Mouse (Mus musculus) liver, embryonic 16.5 days (tissue): ENCODE data around the gene Arpp21. TPM values are rescaled to one million over a fixed set of nuclear protein-coding genes. Genes with fewer than 3 reads are reported as not detected.

Experiments
- ATAC-seq: fragments of 200-750 bp; cut with Nextera tagmentation; 2 replicates; pipeline ENCODE4 v1.8.0; 2017; ENCODE audit warnings: low read depth, mild to moderate bottlenecking, moderate number of reproducible peaks, moderate library complexity
- H3K27ac ChIP-seq: fragments of 300-500 bp; sonication (generic); 2 replicates; pipeline ENCODE4 v1.5.1; 2014; ENCODE audit warnings: mild to moderate bottlenecking, low read length
- H3K27me3 ChIP-seq: fragments of 300-500 bp; sonication (generic); 2 replicates; pipeline ENCODE4 v1.6.1; 2014; ENCODE audit warnings: low read depth, low read length, mixed read lengths; ENCODE audit not compliant: control insufficient read depth, insufficient read depth
- H3K36me3 ChIP-seq: fragments of 300-500 bp; sonication (generic); 2 replicates; pipeline ENCODE4 v1.6.1; 2014; ENCODE audit warnings: mild to moderate bottlenecking; ENCODE audit not compliant: control insufficient read depth, insufficient read depth
- H3K4me1 ChIP-seq: fragments of 300-500 bp; sonication (generic); 2 replicates; pipeline ENCODE4 v1.6.1; 2014; ENCODE audit warnings: low read depth, low read length, mixed read lengths; ENCODE audit not compliant: control insufficient read depth
- H3K4me2 ChIP-seq: fragments of 300-500 bp; sonication (generic); 2 replicates; pipeline ENCODE4 v1.6.1; 2014; ENCODE audit warnings: low read depth, low read length, mixed read lengths
- H3K4me3 ChIP-seq: fragments of 300-500 bp; sonication (generic); 2 replicates; pipeline ENCODE4 v1.5.1; 2014; ENCODE audit warnings: low read depth, mild to moderate bottlenecking, low read length
- H3K9ac ChIP-seq: fragments of 300-500 bp; sonication (generic); 2 replicates; pipeline ENCODE4 v1.6.1; 2014; ENCODE audit warnings: low read depth, low read length
- H3K9me3 ChIP-seq: fragments of 300-500 bp; sonication (generic); replicated peaks from 2 replicates; pipeline ENCODE4 v1.6.1; 2016; ENCODE audit warnings: low read length; ENCODE audit not compliant: control insufficient read depth
- WGBS: fragments of 180-500 bp; shearing (Covaris S2); extraction: QIAGEN DNeasy Blood & Tissue Kit; methylation state at CpG from one replicate; pipeline ENCODE4 v1.1.7; 2014; ENCODE audit not compliant: insufficient replicate concordance; 5-methylcytosine and 5-hydroxymethylcytosine counted together
- polyA plus RNA-seq: library from polyadenylated mRNA; unstranded; fragments of >200 nt; fragmentation: Nextera tagmentation; extraction: Ambion mirVana; gene quantifications from 2 replicates; pipeline ENCODE4 v1.2.1, GENCODE M21; 2015

Gene Arpp21
- polyA plus RNA-seq, 1 experiment from 2014 or later, result 1.1 TPM

- Histone ChIP-seq H3K9me3 (no peaks in the 10 kb centered on the region), H3K27ac (no peak overlapping the region), H3K27me3 (no peaks in the 10 kb centered on the region), H3K36me3 (no peaks in the 10 kb centered on the region), H3K4me3 (no peak overlapping the region), H3K9ac (no peak overlapping the region), H3K4me2 (no peak overlapping the region), H3K4me1 (no peaks in the 10 kb centered on the region)
- 66% methylated on average over 5 of the region's 5 CpGs for WGBS
- ATAC-seq, result no peak
These were observed 160.5 kb downstream of the Arpp21 start for GRCm38 (mm10) chr9:112075273-112075672.

- no peak overlapping the region for H3K9ac ChIP-seq
- H3K9me3 ChIP-seq, result no peaks in the 10 kb centered on the region
- H3K36me3 ChIP-seq, result no peaks in the 10 kb centered on the region
- H3K4me2 ChIP-seq, result no peak overlapping the region
- H3K4me3 ChIP-seq, result no peak overlapping the region
- no peaks in the 10 kb centered on the region for H3K27me3 ChIP-seq
- ATAC-seq, result no peak
- H3K27ac ChIP-seq, result no peak overlapping the region
- no peaks in the 10 kb centered on the region for H3K4me1 ChIP-seq
- 47% methylated on average over 5 of the region's 5 CpGs for WGBS
These were observed 160.9 kb downstream of the Arpp21 start for GRCm38 (mm10) chr9:112074872-112075271.

GRCm38 (mm10) chr9:112071368-112071767 lies 164.4 kb downstream of the Arpp21 start:
- no peak for ATAC-seq
- no peak overlapping the region for H3K4me2 ChIP-seq
- H3K4me3 ChIP-seq, result no peak overlapping the region
- no peak overlapping the region for H3K9ac ChIP-seq
- H3K9me3 ChIP-seq, result no peaks in the 10 kb centered on the region
- 38% methylated on average over 3 of the region's 3 CpGs for WGBS
- H3K4me1 ChIP-seq, result no peaks in the 10 kb centered on the region
- H3K27me3 ChIP-seq, result no peaks in the 10 kb centered on the region
- H3K27ac ChIP-seq, result no peak overlapping the region
- no peaks in the 10 kb centered on the region for H3K36me3 ChIP-seq

- Histone ChIP-seq H3K27ac (no peak overlapping the region), H3K4me2 (no peak overlapping the region), H3K27me3 (no peaks in the 10 kb centered on the region), H3K36me3 (no peaks in the 10 kb centered on the region), H3K9me3 (no peaks in the 10 kb centered on the region), H3K9ac (no peak overlapping the region), H3K4me3 (no peak overlapping the region), H3K4me1 (no peaks in the 10 kb centered on the region)
- WGBS, result 45% methylated on average over 5 of the region's 5 CpGs
- ATAC-seq, result no peak
These were observed 164.8 kb downstream of the Arpp21 start for GRCm38 (mm10) chr9:112070961-112071360.

- ATAC-seq, result no peak
- Histone ChIP-seq H3K4me3 (no peak overlapping the region), H3K27ac (no peak overlapping the region), H3K27me3 (no peaks in the 10 kb centered on the region), H3K36me3 (no peaks in the 10 kb centered on the region), H3K4me2 (no peak overlapping the region), H3K4me1 (no peaks in the 10 kb centered on the region), H3K9ac (no peak overlapping the region), H3K9me3 (no peaks in the 10 kb centered on the region)
- WGBS, result 67% methylated on average over 5 of the region's 5 CpGs
These were observed 167.5 kb downstream of the Arpp21 start for GRCm38 (mm10) chr9:112068250-112068649.

GRCm38 (mm10) chr9:112060696-112061425 lies 174.9 kb downstream of the Arpp21 start:
- Histone ChIP-seq H3K4me1 (no peaks in the 10 kb centered on the region), H3K9ac (no peak overlapping the region), H3K27me3 (no peaks in the 10 kb centered on the region), H3K4me3 (no peak overlapping the region), H3K36me3 (no peaks in the 10 kb centered on the region), H3K9me3 (no peaks in the 10 kb centered on the region), H3K4me2 (no peak overlapping the region), H3K27ac (no peak overlapping the region)
- 54% methylated on average over 6 of the region's 6 CpGs for WGBS
- no peak for ATAC-seq

- no peak for ATAC-seq
- 56% methylated on average over 6 of the region's 6 CpGs for WGBS
These were observed 180.8 kb downstream of the Arpp21 start for GRCm38 (mm10) chr9:112054807-112055381.

GRCm38 (mm10) chr9:112047903-112048467 lies 187.8 kb downstream of the Arpp21 start:
- H3K27ac ChIP-seq, result no peak overlapping the region
- H3K4me1 ChIP-seq, result no peaks in the 10 kb centered on the region
- H3K9me3 ChIP-seq, result no peaks in the 10 kb centered on the region
- H3K4me2 ChIP-seq, result no peak overlapping the region
- no peak overlapping the region for H3K9ac ChIP-seq
- H3K36me3 ChIP-seq, result no peaks in the 10 kb centered on the region
- no peak for ATAC-seq
- H3K27me3 ChIP-seq, result no peaks in the 10 kb centered on the region
- H3K4me3 ChIP-seq, result no peak overlapping the region
- 65% methylated on average over 9 of the region's 9 CpGs for WGBS

More at GRCm38 (mm10) chr9:112054807-112055381, 180.8 kb downstream of the Arpp21 start:
- Histone ChIP-seq H3K9me3 (no peaks in the 10 kb centered on the region), H3K27ac (no peak overlapping the region), H3K9ac (no peak overlapping the region), H3K27me3 (no peaks in the 10 kb centered on the region), H3K4me3 (no peak overlapping the region), H3K4me2 (no peak overlapping the region), H3K4me1 (no peaks in the 10 kb centered on the region), H3K36me3 (no peaks in the 10 kb centered on the region)

- Histone ChIP-seq H3K4me1 (no peaks in the 10 kb centered on the region), H3K27me3 (no peaks in the 10 kb centered on the region), H3K9me3 (no peaks in the 10 kb centered on the region), H3K27ac (no peak overlapping the region), H3K4me2 (no peak overlapping the region), H3K36me3 (no peaks in the 10 kb centered on the region), H3K4me3 (no peak overlapping the region), H3K9ac (no peak overlapping the region)
- 62% methylated on average over 1 of the region's 1 CpGs for WGBS
- no peak for ATAC-seq
These were observed 195.2 kb downstream of the Arpp21 start for GRCm38 (mm10) chr9:112040566-112040965.
